ENCODE assay signal across 15 mouse cellular contexts in the genomic region with DNA sequence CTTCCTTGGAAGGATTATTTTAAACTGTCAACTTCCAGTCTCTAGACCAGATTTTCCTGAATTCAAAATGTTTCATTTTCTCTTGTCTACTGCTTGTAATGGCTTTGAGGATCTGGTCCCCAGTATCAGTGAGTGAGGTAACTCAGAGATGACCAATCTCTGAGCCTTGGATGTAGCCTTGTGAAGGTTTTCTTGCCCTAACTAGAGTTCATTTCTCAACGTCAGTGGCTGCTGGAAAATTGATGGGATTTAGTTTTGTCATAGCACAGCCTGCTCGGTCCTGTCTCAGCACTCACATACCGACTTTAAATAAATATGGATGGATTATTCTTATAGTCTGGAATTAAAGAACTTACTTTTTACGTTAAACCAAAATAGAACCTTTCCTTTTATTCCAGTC.
"Had no signal": no experiment of that assay in that cellular context is flagged by ENCODE, and none has a peak within 500 bp of the region (broad histone marks: within the 10 kb centered on the region; RNA-seq: fewer than 3 reads in every experiment).

No protein-coding gene starts in this region.

- H3K9me3 ChIP-seq: midbrain, embryonic 10.5 days; midbrain, embryonic 12.5 days; neural tube, embryonic 12.5 days; stomach, embryonic 15.5 days had no signal

- DNase-seq: lung, adult 18-20 months; lung, embryonic 14.5 days; lung, postnatal 10 days; lung, postnatal 4 days; midbrain, embryonic 14.5 days; right cerebral cortex, postnatal 14 days; thymus, adult 2 months; thymus, postnatal 25 days; thymus, postnatal 4 days had no signal

- H3K4me3 ChIP-seq: midbrain, embryonic 10.5 days; midbrain, embryonic 12.5 days; myocyte; neural tube, embryonic 12.5 days; stomach, embryonic 15.5 days had no signal

- H3K4me1 ChIP-seq: midbrain, embryonic 10.5 days; midbrain, embryonic 12.5 days; neural tube, embryonic 12.5 days; stomach, embryonic 15.5 days had no signal

- H3K27ac ChIP-seq: midbrain, embryonic 10.5 days; midbrain, embryonic 12.5 days; neural tube, embryonic 12.5 days; stomach, embryonic 15.5 days; stomach, postnatal 0 days had no signal

- H3K27me3 ChIP-seq: midbrain, embryonic 12.5 days; neural tube, embryonic 12.5 days; stomach, embryonic 15.5 days had no signal
